Mouse (Mus musculus) limb, embryonic 14.5 days (tissue): ENCODE measurements around the gene Stambpl1. TPM values are rescaled to one million over a fixed set of nuclear protein-coding genes. Genes with fewer than 3 reads are reported as not detected.

Experiments
- ATAC-seq: fragments of 200-750 bp; cut with Nextera tagmentation; 2 replicates; pipeline ENCODE4 v1.8.0; 2017; ENCODE audit warnings: low read depth, moderate number of reproducible peaks, moderate TSS enrichment; ENCODE audit not compliant: low FRiP score
- DNase-seq: peaks from one replicate; pipeline ENCODE4 v3.0.0-alpha.2; 2015; ENCODE audit warnings: low spot score
- H3K27ac ChIP-seq: fragments of 300-500 bp; sonication (generic); replicated peaks from 2 replicates; pipeline ENCODE4 v1.5.1; 2014; ENCODE audit warnings: low read depth, mild to moderate bottlenecking, low read length, moderate library complexity, mixed read lengths
- H3K27me3 ChIP-seq: fragments of 300-500 bp; sonication (generic); 2 replicates; pipeline ENCODE4 v1.6.1; 2014; ENCODE audit warnings: low read length, mixed read lengths; ENCODE audit not compliant: control insufficient read depth, insufficient read depth
- H3K36me3 ChIP-seq: fragments of 300-500 bp; sonication (generic); 2 replicates; pipeline ENCODE4 v1.6.1; 2014; ENCODE audit warnings: mild to moderate bottlenecking, low read length, moderate library complexity, mixed read lengths; ENCODE audit not compliant: control insufficient read depth, insufficient read depth
- H3K4me1 ChIP-seq: fragments of 300-500 bp; sonication (generic); 2 replicates; pipeline ENCODE4 v1.6.1; 2014; ENCODE audit warnings: antibody characterized with exemption, low read length, mixed read lengths; ENCODE audit not compliant: control insufficient read depth, insufficient read depth
- H3K4me2 ChIP-seq: fragments of 300-500 bp; sonication (generic); replicated peaks from 2 replicates; pipeline ENCODE4 v1.6.1; 2014; ENCODE audit warnings: low read depth, mild to moderate bottlenecking, low read length, moderate library complexity; ENCODE audit not compliant: severe bottlenecking
- H3K4me3 ChIP-seq: fragments of 300-500 bp; sonication (generic); replicated peaks from 2 replicates; pipeline ENCODE4 v1.5.1; 2014; ENCODE audit warnings: low read length
- H3K9ac ChIP-seq: fragments of 300-500 bp; sonication (generic); 2 replicates; pipeline ENCODE4 v1.6.1; 2014; ENCODE audit warnings: mild to moderate bottlenecking, low read depth, low read length, moderate library complexity; ENCODE audit not compliant: severe bottlenecking
- H3K9me3 ChIP-seq: fragments of 300-500 bp; sonication (generic); 2 replicates; pipeline ENCODE4 v1.6.1; 2016; ENCODE audit warnings: low read length; ENCODE audit not compliant: control insufficient read depth
- POLR2A ChIP-seq: fragments of 200-500 bp; IDR thresholded peaks from 2 replicates; pipeline ENCODE4 v1.8.0; 2012; ENCODE audit warnings: inconsistent platforms, mild to moderate bottlenecking, moderate library complexity, borderline replicate concordance; ENCODE audit not compliant: insufficient read depth, insufficient read length; ENCODE audit errors: extremely low read depth
- WGBS: fragments of 180-500 bp; shearing (Covaris S2); extraction: QIAGEN DNeasy Blood & Tissue Kit; methylation state at CpG from one replicate; pipeline ENCODE4 v1.1.7; 2014; 5-methylcytosine and 5-hydroxymethylcytosine counted together
- polyA plus RNA-seq, 2 experiments: library from polyadenylated mRNA; depleted of rRNA in 1 of 2; stranded (reverse) in 1 of 2; unstranded in 1 of 2; fragments of >200 nt; fragmentation: Nextera tagmentation in 1 of 2; extraction: Ambion mirVana in 1 of 2; gene quantifications; 2 replicates each; pipeline versions ENCODE4 v1.2.1 to v1.2.3; 2012 to 2014

Gene Stambpl1
- polyA plus RNA-seq, 2 experiments = 9.0 to 14.8 TPM

DNA sequence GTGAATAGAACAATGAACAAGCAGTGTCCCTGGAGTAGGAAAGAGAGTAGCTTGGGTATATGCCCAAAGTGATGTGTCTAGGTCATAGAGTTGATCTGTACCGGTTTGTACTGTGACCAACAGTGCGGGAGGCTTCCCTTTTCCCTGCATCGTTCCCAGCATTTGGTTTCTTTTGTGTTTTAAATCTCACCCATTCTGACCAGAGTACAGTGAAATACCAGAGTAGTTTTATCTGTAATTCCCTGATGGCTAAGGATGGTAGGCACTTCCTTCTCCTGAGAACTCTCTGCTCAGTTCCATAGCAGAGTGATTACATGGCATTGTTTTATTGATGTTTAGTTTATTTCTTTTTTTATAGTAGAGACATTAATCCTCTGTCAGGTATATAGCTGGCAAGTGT lies 30.8 kb downstream of the Stambpl1 start:
- ATAC-seq = no peak
- H3K4me2 ChIP-seq = no peak overlapping the region
- 94% methylated on average over 3 of the region's 3 CpGs for WGBS
- DNase-seq = no peak
- peaks cover 6% of the 10 kb centered on the region; the same call in 1 of the 2 replicates for H3K36me3 ChIP-seq
- TF ChIP-seq POLR2A = no peak
- H3K4me1 ChIP-seq = no peaks in the 10 kb centered on the region
- H3K27me3 ChIP-seq = no peaks in the 10 kb centered on the region
- no peak overlapping the region for H3K27ac ChIP-seq
- no peak overlapping the region for H3K4me3 ChIP-seq
- H3K9ac ChIP-seq = no peak overlapping the region
- no peaks in the 10 kb centered on the region for H3K9me3 ChIP-seq

DNA sequence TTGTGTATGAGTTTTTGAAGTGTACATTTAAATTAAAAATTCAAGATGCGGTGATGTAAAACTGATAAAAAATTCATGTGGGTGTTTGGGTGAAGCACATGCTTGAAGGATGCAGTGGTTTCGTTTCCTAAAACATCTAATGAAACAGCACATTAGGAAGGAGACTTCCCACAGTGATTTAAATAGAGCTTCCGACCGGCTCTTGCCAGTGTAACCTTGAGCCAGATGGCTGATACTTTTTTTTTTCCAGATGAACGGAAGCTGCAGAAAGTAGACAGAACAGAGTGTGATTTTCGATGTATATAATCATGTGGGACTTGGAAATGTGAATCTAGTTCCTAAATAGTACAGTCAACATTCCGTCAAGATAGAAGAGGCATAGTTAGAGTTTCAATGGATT lies 39.6 kb downstream of the Stambpl1 start:
- no peaks in the 10 kb centered on the region for H3K4me1 ChIP-seq
- TF ChIP-seq POLR2A = no peak
- H3K9ac ChIP-seq = no peak overlapping the region
- H3K27ac ChIP-seq = no peak overlapping the region; the same call in 1 of the 2 replicates
- H3K27me3 ChIP-seq = no peaks in the 10 kb centered on the region
- no peaks in the 10 kb centered on the region for H3K9me3 ChIP-seq
- H3K4me3 ChIP-seq = no peak overlapping the region
- H3K4me2 ChIP-seq = no peak overlapping the region
- no peak for ATAC-seq
- 34% methylated on average over 7 of the region's 7 CpGs for WGBS
- 0 out of 2 replicates have a peak, but pooled peaks cover 3% of the 10 kb centered on the region for H3K36me3 ChIP-seq
- no peak for DNase-seq

DNA sequence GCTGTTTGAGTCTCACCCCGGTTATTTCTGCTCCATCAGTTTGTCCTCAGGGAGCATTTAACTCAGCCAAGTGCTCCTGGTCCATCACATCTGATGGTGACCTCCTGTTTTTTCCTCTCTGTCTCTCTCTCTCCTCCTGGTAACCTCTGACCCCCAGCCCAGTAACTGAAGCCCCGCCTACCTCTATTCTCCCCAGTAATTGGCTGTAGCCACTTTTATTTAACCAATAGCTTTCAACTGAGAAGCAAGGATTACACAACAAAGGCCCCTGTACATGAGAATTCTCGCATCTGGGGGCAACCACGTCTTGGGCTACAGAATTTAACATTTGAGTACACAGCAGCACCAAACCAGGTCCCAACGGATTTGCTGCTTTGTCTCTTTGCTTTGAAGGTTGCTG lies 40.3 kb downstream of the Stambpl1 start:
- H3K4me2 ChIP-seq = no peak overlapping the region
- 0 out of 2 replicates have a peak, but pooled peaks cover 2% of the 10 kb centered on the region for H3K36me3 ChIP-seq
- no peaks in the 10 kb centered on the region for H3K9me3 ChIP-seq
- TF ChIP-seq POLR2A = no peak
- no peak overlapping the region for H3K4me3 ChIP-seq
- H3K4me1 ChIP-seq = no peaks in the 10 kb centered on the region
- no peak overlapping the region for H3K9ac ChIP-seq
- WGBS = 46% methylated on average over 5 of the region's 5 CpGs
- H3K27ac ChIP-seq = no peak overlapping the region
- no peak for ATAC-seq
- no peak for DNase-seq
- H3K27me3 ChIP-seq = no peaks in the 10 kb centered on the region

DNA sequence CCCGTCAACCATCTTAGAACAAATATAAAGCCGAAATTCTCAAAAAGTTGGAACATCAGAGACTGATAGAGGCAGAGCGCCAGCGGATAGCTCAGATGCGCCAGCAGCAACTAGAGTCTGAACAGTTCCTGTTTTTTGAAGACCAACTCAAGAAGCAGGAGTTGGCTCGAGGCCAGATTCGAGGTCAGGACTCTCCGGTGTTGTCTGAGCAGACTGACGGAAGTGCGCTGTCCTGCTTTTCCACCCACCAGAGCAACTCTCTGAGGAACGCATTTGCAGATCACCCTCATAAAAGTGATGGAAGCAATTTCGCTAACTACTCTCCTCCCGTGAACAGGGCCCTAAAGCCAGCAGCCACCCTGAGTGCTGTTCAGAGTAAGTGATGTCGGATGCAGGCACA lies 41.9 kb downstream of the Stambpl1 start:
- H3K27me3 ChIP-seq = no peaks in the 10 kb centered on the region
- 53% methylated on average over 14 of the region's 14 CpGs for WGBS
- no peak overlapping the region for H3K27ac ChIP-seq
- DNase-seq (peak; percentile 52), ATAC-seq (0 out of 2 replicates have a peak, but pooled peaks have one; percentile 23)
- H3K9ac ChIP-seq = no peak overlapping the region
- no peak overlapping the region for H3K4me2 ChIP-seq
- TF ChIP-seq POLR2A = no peak
- no peaks in the 10 kb centered on the region for H3K9me3 ChIP-seq
- H3K36me3 ChIP-seq = peaks cover 10% of the 10 kb centered on the region
- no peaks in the 10 kb centered on the region for H3K4me1 ChIP-seq
- no peak overlapping the region for H3K4me3 ChIP-seq

DNA sequence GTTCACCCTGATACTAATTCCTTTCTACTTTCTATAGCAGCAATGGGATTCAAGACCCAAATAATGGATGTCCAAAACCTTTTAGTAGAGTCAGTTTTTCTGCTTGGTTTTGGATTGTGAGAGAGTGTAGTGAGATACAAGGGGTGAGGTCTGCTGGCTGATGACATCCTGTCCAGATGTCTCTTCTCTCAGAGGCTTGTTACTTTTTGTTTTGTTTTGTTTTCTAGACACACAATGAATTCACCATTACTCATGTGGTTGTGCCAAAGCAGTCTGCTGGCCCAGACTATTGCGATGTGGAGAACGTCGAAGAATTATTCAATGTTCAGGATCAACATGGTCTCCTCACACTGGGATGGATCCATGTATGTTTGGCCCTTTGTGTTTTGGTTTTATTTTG lies 44.0 kb downstream of the Stambpl1 start:
- no peak for DNase-seq
- WGBS = 94% methylated on average over 3 of the region's 3 CpGs
- TF ChIP-seq POLR2A = no peak
- no peaks in the 10 kb centered on the region for H3K9me3 ChIP-seq
- H3K4me1 ChIP-seq = no peaks in the 10 kb centered on the region
- no peak overlapping the region for H3K4me2 ChIP-seq
- ATAC-seq = no peak
- no peak overlapping the region for H3K27ac ChIP-seq
- H3K36me3 ChIP-seq = peaks cover 20% of the 10 kb centered on the region
- H3K27me3 ChIP-seq = no peaks in the 10 kb centered on the region
- H3K4me3 ChIP-seq = no peak overlapping the region
- no peak overlapping the region for H3K9ac ChIP-seq

DNA sequence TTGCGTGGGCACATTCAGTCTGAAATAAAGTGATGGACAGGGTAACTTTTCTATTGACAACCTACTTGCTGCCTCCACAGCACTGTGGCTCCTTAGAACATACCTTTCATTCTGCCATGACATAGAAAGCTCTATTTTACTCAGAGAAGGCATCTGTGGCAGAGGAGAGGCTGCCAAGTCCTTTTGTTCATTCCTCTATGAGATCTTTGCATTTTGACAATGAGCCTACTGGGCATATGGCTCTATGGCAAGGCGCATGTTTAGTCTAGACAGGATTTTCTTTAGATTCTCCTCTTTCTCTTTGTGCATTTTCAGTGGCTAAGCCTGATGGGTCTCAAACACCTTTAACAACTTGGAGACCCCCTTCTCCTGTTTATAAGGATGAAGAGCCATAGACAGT lies 45.7 kb downstream of the Stambpl1 start:
- ATAC-seq (no peak), DNase-seq (no peak)
- Histone ChIP-seq H3K4me2 (no peak overlapping the region), H3K27ac (no peak overlapping the region), H3K9ac (no peak overlapping the region), H3K9me3 (no peaks in the 10 kb centered on the region), H3K4me1 (no peaks in the 10 kb centered on the region), H3K4me3 (no peak overlapping the region), H3K36me3 (peaks cover 20% of the 10 kb centered on the region), H3K27me3 (no peaks in the 10 kb centered on the region)
- WGBS = 90% methylated on average over 2 of the region's 2 CpGs
- no peak for TF ChIP-seq POLR2A
